8 mouse cellular contexts compared by ENCODE assay signal in genomic region chr5:142718037-142718436, GRCm38 (mm10). TPM values are rescaled to one million over a fixed set of nuclear protein-coding genes. Genes with fewer than 3 reads are reported as not detected.
DNase-seq lines count a peak whose midpoint lies in the region; ATAC-seq and TF ChIP-seq lines count a peak whose summit lies in the region.

No protein-coding gene starts in this region.

- no peak overlapping the region for H3K4me2 ChIP-seq in forebrain, embryonic 11.5 days (ENCODE audit: low read depth, low read length, severe bottlenecking)

- no peaks in the 10 kb centered on the region for H3K9me3 ChIP-seq in forebrain, embryonic 11.5 days (ENCODE audit: control insufficient read depth, low read length)

- TF ChIP-seq CTCF in layer of hippocampus, adult 2 months (conservative IDR thresholded peaks at IDR 0.05) = peak; percentile 99

- intact Hi-C loops in heart, postnatal 36 days (cut with DNase I) = loop anchor here (1.0 to 2.0 kb wide), 5 partner anchors 45 to 240 kb away; no protein-coding TSS in a partner anchor

- no peak overlapping the region for H3K4me3 ChIP-seq in forebrain, embryonic 11.5 days (ENCODE audit: low read depth, low read length)
- H3K4me3 ChIP-seq in layer of hippocampus, adult 2 months = no peak overlapping the region

- peak; percentile 81 for DNase-seq in ES-CJ7 (ENCODE audit: low read depth, low spot score)
- DNase-seq in brain, adult 2 months (ENCODE audit: low read depth, low spot score) = peak; percentile 87
- peak; percentile 90 for DNase-seq in forebrain, embryonic 11.5 days (ENCODE audit: low spot score)
- peak; percentile 81 to 90 for DNase-seq in heart, postnatal 36 days
- DNase-seq in layer of hippocampus, adult 2 months (ENCODE audit: low spot score in 2 of 2) = peak; percentile 60 to 92
- peak; percentile 79 for DNase-seq in lung, postnatal 36 days
- DNase-seq in right cerebral cortex, adult 18-20 months = peak; percentile 71
- peak; percentile 81 for DNase-seq in urinary bladder, postnatal 14 days (ENCODE audit: low spot score)

- no peaks in the 10 kb centered on the region for H3K27me3 ChIP-seq in forebrain, embryonic 11.5 days (ENCODE audit: control insufficient read depth, insufficient read depth, low read length)

- no peaks in the 10 kb centered on the region for H3K36me3 ChIP-seq in forebrain, embryonic 11.5 days (ENCODE audit: control insufficient read depth, insufficient read depth, low read length)

- no peak overlapping the region for H3K27ac ChIP-seq in forebrain, embryonic 11.5 days (ENCODE audit: low read depth, low read length)
- H3K27ac ChIP-seq in layer of hippocampus, adult 2 months = no peak overlapping the region

- ATAC-seq in forebrain, embryonic 11.5 days (replicated peaks; ENCODE audit: low FRiP score) = peak; percentile 44

- 23% methylated on average over 4 of the region's 4 CpGs for WGBS in forebrain, embryonic 11.5 days

- no peaks in the 10 kb centered on the region for H3K4me1 ChIP-seq in forebrain, embryonic 11.5 days (replicated peaks; ENCODE audit: control insufficient read depth, insufficient read depth, low read length)

- H3K9ac ChIP-seq in forebrain, embryonic 11.5 days (ENCODE audit: low read length) = no peak overlapping the region

RNA-seq across cellular contexts. Expression of gene Slc29a4, which starts 25.7 kb away (rescaled TPM):
- polyA plus RNA-seq in forebrain, embryonic 11.5 days (2014; fragmentation: Nextera tagmentation; extraction: Ambion mirVana) = 31.3 and 35.6 TPM in 2 replicates
- total RNA-seq in heart, postnatal 36 days (2021) = under 1 TPM; 0.08 to 0.25 TPM
- total RNA-seq in layer of hippocampus, adult 2 months (2021) = 10 to 100 TPM; 54.0 to 57.7 TPM

Comparison
In these comparisons a context has a peak if more than half of its experiments do, and no peak if none do; other contexts are left out.
1. RNA of gene Slc29a4, which starts 25.7 kb away (total RNA-seq): 54.0 to 57.7 TPM in layer of hippocampus, adult 2 months; 0.08 to 0.25 TPM in heart, postnatal 36 days; every median in the first group is over 10 times any median in the second.
2. Peak in every context shown above with its lines, with median percentiles within 50 percentile points of each other: DNase-seq.